Mouse (Mus musculus) neural tube, embryonic 14.5 days (tissue): ENCODE data around the gene Tex101. TPM values are rescaled to one million over a fixed set of nuclear protein-coding genes. Genes with fewer than 3 reads are reported as not detected.
"Not testable (repeated sequence)": the region's sequence is repeated elsewhere in the genome, so short reads cannot be mapped to it uniquely, and the experiment has no call there.

Source experiments
- ATAC-seq: fragments of 200-750 bp; cut with Nextera tagmentation; 2 replicates; pipeline ENCODE4 v1.8.0; 2017; ENCODE audit warnings: low read depth, mild to moderate bottlenecking, moderate TSS enrichment, moderate library complexity
- H3K27ac ChIP-seq: fragments of 300-500 bp; sonication (generic); 2 replicates; pipeline ENCODE4 v1.5.1; 2014; ENCODE audit warnings: low read depth, mild to moderate bottlenecking, control low read depth, low read length, moderate library complexity, mixed read lengths
- H3K27me3 ChIP-seq: fragments of 300-500 bp; sonication (generic); 2 replicates; pipeline ENCODE4 v1.6.1; 2014; ENCODE audit warnings: low read length; ENCODE audit not compliant: control insufficient read depth, insufficient read depth
- H3K36me3 ChIP-seq: fragments of 300-500 bp; sonication (generic); 2 replicates; pipeline ENCODE4 v1.6.1; 2014; ENCODE audit warnings: low read length, mixed read lengths; ENCODE audit not compliant: control insufficient read depth, insufficient read depth
- H3K4me1 ChIP-seq: fragments of 300-500 bp; sonication (generic); 2 replicates; pipeline ENCODE4 v1.6.1; 2014; ENCODE audit warnings: low read length; ENCODE audit not compliant: control insufficient read depth, insufficient read depth
- H3K4me2 ChIP-seq: fragments of 300-500 bp; sonication (generic); 2 replicates; pipeline ENCODE4 v1.6.1; 2014; ENCODE audit warnings: mild to moderate bottlenecking, low read depth, low read length, control low read depth
- H3K4me3 ChIP-seq: fragments of 300-500 bp; sonication (generic); 2 replicates; pipeline ENCODE4 v1.5.1; 2014; ENCODE audit warnings: low read depth, low read length, control low read depth, mixed read lengths
- H3K9ac ChIP-seq: fragments of 300-500 bp; sonication (generic); replicated peaks from 2 replicates; pipeline ENCODE4 v1.6.1; 2014; ENCODE audit warnings: low read depth, mild to moderate bottlenecking, control low read depth, low read length, mixed read lengths
- H3K9me3 ChIP-seq: fragments of 300-500 bp; sonication (generic); 2 replicates; pipeline ENCODE4 v1.6.1; 2016; ENCODE audit warnings: low read length; ENCODE audit not compliant: control insufficient read depth
- WGBS: fragments of 180-500 bp; shearing (Covaris S2); extraction: QIAGEN DNeasy Blood & Tissue Kit; methylation state at CpG from one replicate; pipeline ENCODE4 v1.1.7; 2014; 5-methylcytosine and 5-hydroxymethylcytosine counted together
- polyA plus RNA-seq: library from polyadenylated mRNA; unstranded; fragments of >200 nt; fragmentation: Nextera tagmentation; extraction: Ambion mirVana; gene quantifications from 2 replicates; pipeline ENCODE4 v1.2.1, GENCODE M21; 2014

Gene Tex101
- polyA plus RNA-seq, 1 experiment from 2014 or later: not detected

DNA sequence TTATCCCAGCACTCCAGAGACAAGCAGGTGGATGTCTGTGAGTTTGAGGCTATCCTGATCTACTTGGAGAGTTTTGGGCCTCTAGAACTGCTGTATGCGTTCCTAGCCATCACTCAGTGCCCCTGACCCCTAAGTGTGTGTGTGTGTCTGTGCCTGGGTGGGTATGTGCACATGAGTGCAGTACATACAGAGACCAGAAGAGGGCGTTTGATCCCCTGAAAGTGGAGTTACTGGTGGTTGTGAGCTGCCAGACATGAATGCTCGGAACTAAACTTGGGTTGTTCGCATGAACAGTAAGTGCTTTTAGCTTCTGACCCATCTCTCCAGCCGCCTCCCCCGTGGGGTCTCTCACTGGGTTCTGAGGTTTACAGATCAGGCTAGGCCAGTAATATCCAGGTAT, 53.5 kb downstream of the Tex101 start:
- no peak for ATAC-seq
- Histone ChIP-seq H3K36me3 (no peaks in the 10 kb centered on the region), H3K9ac (no peak overlapping the region), H3K27ac (no peak overlapping the region), H3K9me3 (no peaks in the 10 kb centered on the region), H3K4me1 (no peaks in the 10 kb centered on the region), H3K4me3 (no peak overlapping the region), H3K4me2 (no peak overlapping the region), H3K27me3 (no peaks in the 10 kb centered on the region)
- WGBS: 85% methylated on average over 6 of the region's 6 CpGs

DNA sequence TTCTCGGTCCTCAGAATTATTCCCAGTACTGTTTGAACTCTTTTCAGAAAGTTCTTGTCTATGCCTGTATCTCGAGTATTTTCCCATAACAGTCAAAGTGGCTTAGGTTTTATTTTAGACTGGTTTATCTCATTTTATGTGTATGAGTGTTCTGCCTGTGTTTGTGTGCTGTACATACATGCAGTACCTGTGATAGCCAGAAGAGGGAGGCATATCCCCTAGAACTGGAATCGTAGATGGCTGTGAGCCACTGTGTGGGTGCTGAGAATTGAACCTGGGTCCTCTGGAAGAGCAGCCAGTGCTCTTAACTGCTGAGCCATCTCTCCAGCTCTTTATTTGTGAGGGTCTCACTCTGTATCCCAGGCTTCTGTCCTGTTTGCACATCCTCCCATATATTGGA, 55.3 kb downstream of the Tex101 start:
- no peak for ATAC-seq
- WGBS: 81% methylated on average over 3 of the region's 3 CpGs

DNA sequence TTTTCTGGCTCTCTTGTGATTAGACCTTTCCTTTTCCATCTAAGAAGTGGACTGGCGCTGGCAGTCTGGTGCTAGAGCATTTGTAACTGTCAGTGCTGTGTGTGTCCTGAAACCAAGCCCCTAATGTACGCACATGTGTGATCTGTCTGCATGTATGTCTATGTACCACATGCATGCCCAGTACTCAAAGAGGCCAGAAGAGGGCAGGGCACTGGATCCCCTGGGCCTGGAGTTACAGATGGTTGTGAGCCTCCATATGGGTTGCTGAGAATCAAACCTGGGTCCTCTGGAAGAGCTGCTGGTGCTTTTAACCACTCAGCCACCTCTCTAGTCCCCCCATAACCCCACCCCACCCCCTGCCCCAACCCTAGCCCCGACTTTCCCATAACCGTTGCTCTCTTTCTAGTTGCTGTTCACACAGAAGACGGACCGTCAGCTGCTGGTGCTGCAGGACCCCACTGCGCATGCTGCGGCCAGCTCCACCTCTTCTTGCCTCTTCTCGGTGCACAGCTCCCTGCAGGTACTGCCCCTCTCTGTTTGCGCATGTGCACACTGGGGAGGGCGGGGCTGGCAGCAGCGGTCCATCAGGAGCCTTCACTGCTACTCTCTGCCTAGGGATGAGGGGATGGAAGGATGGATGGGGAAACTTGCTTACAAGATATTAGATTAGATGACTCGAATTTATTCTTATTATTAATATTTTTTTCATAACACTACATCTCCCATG, 56.6 kb downstream of the Tex101 start:
- no peak overlapping the region for H3K4me2 ChIP-seq
- ATAC-seq: 0 out of 2 replicates have a peak, but pooled peaks have one; percentile 38
- 52% methylated on average over 13 of the region's 13 CpGs for WGBS
- no peak overlapping the region for H3K9ac ChIP-seq
- no peaks in the 10 kb centered on the region for H3K27me3 ChIP-seq
- no peaks in the 10 kb centered on the region for H3K9me3 ChIP-seq
- H3K36me3 ChIP-seq: no peaks in the 10 kb centered on the region
- no peak overlapping the region for H3K4me3 ChIP-seq
- H3K4me1 ChIP-seq: no peaks in the 10 kb centered on the region
- H3K27ac ChIP-seq: no peak overlapping the region

More for the DNA sequence above, 55.3 kb downstream of the Tex101 start:
- Histone ChIP-seq H3K9me3 (no peaks in the 10 kb centered on the region), H3K4me2 (no peak overlapping the region), H3K27ac (no peak overlapping the region), H3K9ac (no peak overlapping the region), H3K27me3 (no peaks in the 10 kb centered on the region), H3K4me3 (no peak overlapping the region), H3K36me3 (no peaks in the 10 kb centered on the region), H3K4me1 (no peaks in the 10 kb centered on the region)

DNA sequence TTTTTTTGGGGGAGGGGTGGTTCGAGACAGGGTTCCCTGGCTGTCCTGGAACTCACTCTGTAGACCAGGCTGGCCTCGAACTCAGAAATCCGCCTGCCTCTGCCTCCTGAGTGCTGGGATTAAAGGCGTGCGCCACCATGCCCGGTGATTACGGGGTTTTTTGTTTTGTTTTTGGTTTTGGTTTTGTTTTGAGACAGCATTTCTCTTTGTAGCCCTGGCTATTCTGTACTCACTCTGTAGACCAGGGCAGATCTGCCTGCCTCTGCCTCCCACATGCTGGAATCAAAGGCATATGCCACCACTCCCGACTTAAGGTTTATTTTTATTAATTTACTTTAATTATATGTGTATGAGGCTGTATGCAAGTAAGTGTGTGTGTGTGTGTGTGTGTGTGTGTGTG, 58.1 kb downstream of the Tex101 start:
- H3K27ac ChIP-seq, H3K9me3 ChIP-seq, ATAC-seq, H3K4me1 ChIP-seq, H3K4me2 ChIP-seq, H3K36me3 ChIP-seq, H3K9ac ChIP-seq, H3K4me3 ChIP-seq, H3K27me3 ChIP-seq: not testable (repeated sequence)
- WGBS: 90% methylated on average over 8 of the region's 8 CpGs

Other genes with a start within 250 kb of the Tex101 start
- gene Irgc1, start 224.4 kb downstream of the Tex101 start, polyA plus RNA-seq: not detected in 2 replicates
- 0.81 and 1.6 TPM in 2 replicates for gene Plaur, start 214.2 kb downstream of the Tex101 start, polyA plus RNA-seq
- gene Cadm4, start 194.7 kb downstream of the Tex101 start, polyA plus RNA-seq: 15.9 and 22.6 TPM in 2 replicates
- gene Zfp428, start 169.7 kb downstream of the Tex101 start, polyA plus RNA-seq: 165 and 211 TPM in 2 replicates
- 1.6 and 2.2 TPM in 2 replicates for gene AC161166.1, start 164.2 kb downstream of the Tex101 start, polyA plus RNA-seq
- gene Irgq, start 146.0 kb downstream of the Tex101 start, polyA plus RNA-seq: 21.5 and 27.0 TPM in 2 replicates
- gene Pinlyp, start 130.6 kb downstream of the Tex101 start, polyA plus RNA-seq: not detected in 2 replicates
- gene Xrcc1, start 130.4 kb downstream of the Tex101 start, polyA plus RNA-seq: 54.1 and 57.4 TPM in 2 replicates
- gene Ethe1, start 89.1 kb downstream of the Tex101 start, polyA plus RNA-seq: 26.4 and 27.9 TPM in 2 replicates
- gene Zfp575, start 89.0 kb downstream of the Tex101 start, polyA plus RNA-seq: 8.5 and 9.4 TPM in 2 replicates
- gene Phldb3, start 65.9 kb downstream of the Tex101 start, polyA plus RNA-seq: not detected in 2 replicates
- 0.16 TPM in 1 of 2 replicates, not detected in the other for gene Lypd3, start 40.1 kb downstream of the Tex101 start, polyA plus RNA-seq
- not detected in 2 replicates for gene BC049730, start 32.6 kb upstream of the Tex101 start, polyA plus RNA-seq
- gene Gm4763, start 50.2 kb upstream of the Tex101 start, polyA plus RNA-seq: not detected in 2 replicates
- gene Cd177, start 83.6 kb upstream of the Tex101 start, polyA plus RNA-seq: 0.11 TPM in 1 of 2 replicates, not detected in the other
- 0.99 and 1.2 TPM in 2 replicates for gene Ceacam10, start 100.5 kb upstream of the Tex101 start, polyA plus RNA-seq
- 25.0 and 25.6 TPM in 2 replicates for gene Gm9844, start 185.5 kb upstream of the Tex101 start, polyA plus RNA-seq
- not detected in 2 replicates for gene Lypd4, start 193.3 kb upstream of the Tex101 start, polyA plus RNA-seq
- 0.22 TPM in 1 of 2 replicates, not detected in the other for gene Dmrtc2, start 193.4 kb upstream of the Tex101 start, polyA plus RNA-seq
- gene Rps19, start 207.7 kb upstream of the Tex101 start, polyA plus RNA-seq: 1,219 and 1,260 TPM in 2 replicates
- 0.16 and 0.18 TPM in 2 replicates for gene Cd79a, start 220.7 kb upstream of the Tex101 start, polyA plus RNA-seq
- 65.6 and 71.6 TPM in 2 replicates for gene Arhgef1, start 226.2 kb upstream of the Tex101 start, polyA plus RNA-seq